Mouse (Mus musculus) stomach, postnatal 0 days (tissue): Measurements from ENCODE around the gene Cyp46a1. TPM values are rescaled to one million over a fixed set of nuclear protein-coding genes. Genes with fewer than 3 reads are reported as not detected.

Experiments used
- ATAC-seq: fragments of 200-750 bp; cut with Nextera tagmentation; 2 replicates; pipeline ENCODE4 v1.8.0; 2017; ENCODE audit not compliant: low FRiP score, low TSS enrichment
- DNase-seq: peaks from one replicate; pipeline ENCODE4 v3.0.0-alpha.2; 2016; ENCODE audit warnings: low spot score
- H3K27ac ChIP-seq: fragments of 300-500 bp; sonication (generic); replicated peaks from 2 replicates; pipeline ENCODE4 v1.5.1; 2014; ENCODE audit warnings: mild to moderate bottlenecking, control low read depth
- H3K27me3 ChIP-seq: fragments of 300-500 bp; sonication (generic); 2 replicates; pipeline ENCODE4 v1.6.1; 2014; ENCODE audit warnings: low read length; ENCODE audit not compliant: control insufficient read depth, insufficient read depth
- H3K36me3 ChIP-seq: fragments of 300-500 bp; sonication (generic); 2 replicates; pipeline ENCODE4 v1.6.1; 2014; ENCODE audit warnings: low read length, mixed read lengths; ENCODE audit not compliant: control insufficient read depth, insufficient read depth
- H3K4me1 ChIP-seq: fragments of 300-500 bp; sonication (generic); replicated peaks from 2 replicates; pipeline ENCODE4 v1.6.1; 2014; ENCODE audit warnings: antibody characterized with exemption; ENCODE audit not compliant: control insufficient read depth, insufficient read depth
- H3K4me2 ChIP-seq: fragments of 300-500 bp; sonication (generic); replicated peaks from 2 replicates; pipeline ENCODE4 v1.6.1; 2014; ENCODE audit warnings: low read depth, mild to moderate bottlenecking, control low read depth, moderate library complexity
- H3K4me3 ChIP-seq: fragments of 300-500 bp; sonication (generic); 2 replicates; pipeline ENCODE4 v1.5.1; 2014; ENCODE audit warnings: low read depth, low read length, control low read depth
- H3K9ac ChIP-seq: fragments of 300-500 bp; sonication (generic); 2 replicates; pipeline ENCODE4 v1.6.1; 2014; ENCODE audit warnings: mild to moderate bottlenecking, low read length, control low read depth, mixed read lengths
- H3K9me3 ChIP-seq: fragments of 300-500 bp; sonication (generic); 2 replicates; pipeline ENCODE4 v1.6.1; 2016; ENCODE audit warnings: low read length; ENCODE audit not compliant: control insufficient read depth
- CTCF ChIP-seq: IDR thresholded peaks from 2 replicates; pipeline ENCODE4 v1.5.1; 2016; ENCODE audit warnings: antibody characterized with exemption, low read depth, mild to moderate bottlenecking, moderate library complexity
- EP300 ChIP-seq: optimal IDR thresholded peaks from 2 replicates; pipeline ENCODE3; 2016; ENCODE audit warnings: antibody characterized with exemption
- WGBS: fragments of 180-500 bp; shearing (Covaris S2); extraction: QIAGEN DNeasy Blood & Tissue Kit; methylation state at CpG from one replicate; pipeline ENCODE4 v1.1.7; 2014; 5-methylcytosine and 5-hydroxymethylcytosine counted together
- polyA plus RNA-seq: library from polyadenylated mRNA; unstranded; fragments of >200 nt; fragmentation: Nextera tagmentation; extraction: Ambion mirVana; gene quantifications from 2 replicates; pipeline ENCODE4 v1.2.1, GENCODE M21; 2015

Cyp46a1 gene
- polyA plus RNA-seq, 1 experiment from 2014 or later, result 1.3 TPM

DNA sequence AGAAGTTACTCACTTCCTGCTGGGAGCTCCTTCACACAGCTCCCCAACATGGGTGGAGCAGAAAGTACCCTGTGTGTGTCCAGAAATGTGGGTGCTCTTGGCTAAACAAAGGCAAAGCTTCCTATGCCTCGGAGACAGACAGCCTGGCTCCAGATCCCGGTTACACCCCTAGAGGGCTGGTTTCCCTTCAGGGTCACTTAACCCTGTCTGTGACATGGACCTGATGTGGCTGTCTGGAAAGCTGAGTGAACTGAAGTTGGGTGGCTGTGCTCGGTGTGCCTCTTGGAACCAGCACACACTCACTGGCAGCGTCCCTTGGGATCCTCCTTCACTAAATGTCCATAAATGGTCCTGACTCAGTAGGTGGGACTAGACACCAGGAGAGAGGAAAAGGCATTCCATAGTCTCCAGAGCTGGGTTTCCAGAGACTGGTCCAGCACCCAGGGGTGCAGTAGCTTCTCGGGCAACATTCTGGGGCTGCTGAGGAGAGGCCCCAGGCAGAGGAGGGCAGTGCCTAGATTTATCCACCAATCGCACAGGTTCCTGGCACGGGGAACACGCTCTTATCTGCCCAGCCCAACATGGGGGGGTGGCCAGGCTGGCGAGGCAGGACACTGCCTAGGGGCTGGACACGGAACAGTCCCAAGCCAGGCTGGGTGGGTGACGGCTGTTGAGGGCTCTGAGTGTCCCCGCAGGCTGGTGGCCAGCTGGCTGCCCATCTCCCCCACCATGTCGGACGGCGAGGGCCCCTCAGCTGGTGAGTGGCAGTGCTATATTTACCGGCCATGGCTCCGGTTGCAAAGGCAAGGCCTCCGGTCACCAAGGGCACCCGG lies 36.6 kb downstream of the Cyp46a1 start, which contains the start of gene Eml1:
TSS of gene Eml1 (plus strand) at position 362 of the 833 bp plus-strand sequence.
- 42% methylated on average over 19 of the region's 19 CpGs for WGBS
- Histone ChIP-seq H3K4me2 (peak within 1 kb of the TSS; percentile 55), H3K36me3 (no peaks in the 10 kb centered on the region), H3K9ac (peak within 1 kb of the TSS; percentile 62), H3K4me3 (peak within 1 kb of the TSS; percentile 32), H3K27ac (peak within 1 kb of the TSS; percentile 97), H3K27me3 (no peaks in the 10 kb centered on the region), H3K4me1 (peaks cover 4% of the 10 kb centered on the region), H3K9me3 (no peaks in the 10 kb centered on the region)
- TF ChIP-seq EP300, result no peak
- peak; percentile 38; the same call in 1 of the 2 replicates for TF ChIP-seq CTCF
- ATAC-seq, result peak; percentile 89
- peak; percentile 84 for DNase-seq

DNA sequence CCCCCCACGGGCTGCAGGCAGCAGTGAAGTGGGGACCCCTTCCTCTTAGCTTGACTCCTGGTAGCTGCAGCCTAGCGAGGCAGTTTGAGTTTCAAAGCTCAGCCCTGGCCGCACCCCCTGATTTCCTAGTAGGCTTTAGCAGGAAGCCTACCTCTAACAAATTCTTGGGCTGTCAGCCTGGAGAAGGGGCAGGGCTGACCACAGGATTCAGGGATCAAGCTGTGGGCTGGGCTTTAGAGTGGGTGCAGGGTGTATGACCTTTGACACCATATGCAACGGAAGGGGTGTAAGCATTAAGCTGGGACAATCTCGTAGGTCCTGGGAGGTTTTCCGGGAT lies 37.2 kb downstream of the Cyp46a1 start:
- no peak for TF ChIP-seq CTCF
- no peak for TF ChIP-seq EP300
- peak; percentile 51 for DNase-seq
- Histone ChIP-seq H3K4me3 (peak overlapping the region; percentile 32), H3K27me3 (no peaks in the 10 kb centered on the region), H3K9me3 (no peaks in the 10 kb centered on the region), H3K27ac (peak overlapping the region; percentile 97), H3K4me2 (peak overlapping the region; percentile 55), H3K36me3 (no peaks in the 10 kb centered on the region), H3K4me1 (peaks cover 4% of the 10 kb centered on the region), H3K9ac (peak overlapping the region; percentile 62)
- peak; percentile 41 for ATAC-seq
- 56% methylated on average over 6 of the region's 6 CpGs for WGBS

DNA sequence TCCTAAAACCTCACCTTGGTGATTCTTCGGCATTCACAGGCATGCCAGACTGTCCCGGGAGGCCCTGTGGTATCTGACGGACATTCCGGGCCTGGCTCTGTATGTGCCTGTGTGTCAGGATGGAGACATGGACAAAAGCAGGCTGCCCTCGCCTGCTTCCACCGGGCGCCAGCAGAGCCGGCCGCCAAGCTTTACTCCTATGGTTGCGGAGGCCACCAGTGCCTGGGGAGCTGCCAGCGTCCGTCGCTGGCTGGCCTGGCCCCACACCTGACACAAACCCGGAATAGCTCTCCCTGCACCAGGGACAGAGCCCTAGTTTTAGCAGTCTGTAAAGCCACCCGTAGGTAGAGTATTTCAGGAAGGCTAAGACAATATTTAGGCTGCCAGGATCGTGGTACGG lies 38.1 kb downstream of the Cyp46a1 start:
- Histone ChIP-seq H3K4me3 (no peak overlapping the region), H3K4me1 (peaks cover 4% of the 10 kb centered on the region), H3K4me2 (peak overlapping the region; percentile 55), H3K27ac (peak overlapping the region; percentile 97), H3K9me3 (no peaks in the 10 kb centered on the region), H3K36me3 (no peaks in the 10 kb centered on the region), H3K27me3 (no peaks in the 10 kb centered on the region), H3K9ac (no peak overlapping the region)
- DNase-seq (no peak), ATAC-seq (no peak)
- TF ChIP-seq CTCF (no peak), EP300 (no peak)
- 77% methylated on average over 17 of the region's 17 CpGs for WGBS

DNA sequence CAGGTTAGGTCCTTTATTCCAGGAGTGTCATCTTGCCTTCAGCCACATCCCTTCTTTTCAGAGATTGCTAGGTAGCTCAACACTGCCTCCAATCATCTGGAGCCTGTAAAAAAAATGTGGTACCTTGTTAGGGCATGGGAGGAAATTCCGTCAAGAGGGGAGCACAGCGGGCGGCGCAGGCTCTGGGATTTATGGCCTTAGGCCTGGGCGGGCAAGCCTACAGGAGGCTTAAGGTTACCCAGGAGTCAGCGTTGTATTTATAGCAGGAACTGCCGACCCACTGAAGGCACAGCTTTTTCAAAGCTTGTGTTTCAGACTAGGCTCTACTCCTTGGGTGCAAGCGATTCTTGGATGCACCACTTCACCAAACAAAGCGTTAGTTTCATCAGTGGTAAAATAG lies 39.4 kb downstream of the Cyp46a1 start:
- WGBS, result 58% methylated on average over 9 of the region's 9 CpGs
- H3K4me2 ChIP-seq, result no peak overlapping the region
- H3K4me3 ChIP-seq, result no peak overlapping the region
- H3K4me1 ChIP-seq, result peaks cover 4% of the 10 kb centered on the region
- H3K27me3 ChIP-seq, result no peaks in the 10 kb centered on the region
- ATAC-seq (no peak), DNase-seq (no peak)
- H3K9me3 ChIP-seq, result no peaks in the 10 kb centered on the region
- no peaks in the 10 kb centered on the region for H3K36me3 ChIP-seq
- TF ChIP-seq EP300 (no peak), CTCF (no peak)
- peak overlapping the region; percentile 97 for H3K27ac ChIP-seq
- no peak overlapping the region for H3K9ac ChIP-seq

- TF ChIP-seq CTCF, result no peak
- no peak for TF ChIP-seq EP300
- ATAC-seq (no peak), DNase-seq (no peak)
- no peaks in the 10 kb centered on the region for H3K9me3 ChIP-seq
- peak overlapping the region; percentile 18; the same call in 1 of the 2 replicates for H3K9ac ChIP-seq
- H3K27ac ChIP-seq, result no peak overlapping the region; the same call in 1 of the 2 replicates
- no peaks in the 10 kb centered on the region for H3K36me3 ChIP-seq
- no peaks in the 10 kb centered on the region for H3K27me3 ChIP-seq
- no peak overlapping the region for H3K4me2 ChIP-seq
- H3K4me1 ChIP-seq, result peaks cover 4% of the 10 kb centered on the region
- 80% methylated on average over 8 of the region's 8 CpGs for WGBS
- H3K4me3 ChIP-seq, result no peak overlapping the region
Observed at GRCm38 (mm10) chr12:108374689-108375088, 40.5 kb downstream of the Cyp46a1 start.
